Mouse (Mus musculus) lung, postnatal 36 days (tissue): ENCODE measurements around the gene Zfp874a.
"Not testable (repeated sequence)": the region's sequence is repeated elsewhere in the genome, so short reads cannot be mapped to it uniquely, and the experiment has no call there.

Experiments
- DNase-seq: peaks from one replicate; pipeline ENCODE4 v3.0.0; 2022; ENCODE audit warnings: mixed read lengths

Gene Zfp874a

GRCm38 (mm10) chr13:67451172-67452020, at the start of gene Zfp874a:
Zfp874a (minus strand) TSS chr13:67451624.
- peak; percentile 98 for DNase-seq

DNA sequence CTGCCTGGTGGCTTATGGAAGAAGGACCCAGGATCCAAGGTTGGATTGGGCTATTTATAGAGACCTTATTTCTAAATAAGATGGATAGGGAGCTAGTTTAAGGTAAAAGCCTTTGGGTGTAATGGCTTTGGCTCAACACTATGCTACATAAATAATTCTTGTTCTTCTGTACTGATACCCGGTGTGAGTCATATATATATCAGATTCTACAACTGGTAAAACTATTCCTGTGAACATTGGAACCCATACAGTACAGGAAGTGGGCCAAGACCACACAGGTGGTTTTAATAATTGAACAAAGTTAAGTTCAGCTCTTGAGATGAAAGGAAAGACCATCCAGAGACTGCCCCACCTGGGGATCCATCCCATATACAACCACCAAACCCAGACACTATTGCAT, 49.5 kb upstream of the Zfp874a start:
- DNase-seq = no peak

- DNase-seq = peak; percentile 95
Measured at GRCm38 (mm10) chr13:67500084-67500719, 48.8 kb upstream of the Zfp874a start, which contains the start of gene Zfp58. Zfp58 (minus strand) TSS chr13:67500555.

DNA sequence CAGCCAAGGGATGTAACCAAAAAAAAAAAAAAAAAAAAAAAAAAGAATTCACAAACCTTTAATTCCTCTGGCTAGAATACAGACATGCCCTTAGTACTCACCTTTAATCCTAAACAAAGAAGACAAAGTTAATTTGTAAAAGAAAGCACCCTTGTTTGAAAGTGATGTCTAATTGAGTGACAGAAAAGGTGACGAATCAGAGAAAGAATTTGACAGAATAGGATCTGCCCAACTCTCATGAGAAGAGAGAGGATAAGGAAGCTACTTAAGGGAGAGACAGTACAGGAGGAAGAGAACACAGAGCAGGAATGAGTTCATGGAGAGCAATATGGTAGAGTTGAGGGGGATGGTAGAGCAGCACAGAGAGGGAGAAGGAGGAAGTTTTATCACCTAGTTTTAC, 44.2 kb upstream of the Zfp874a start:
- DNase-seq = no peak

GRCm38 (mm10) chr13:67484424-67484811, 33.0 kb upstream of the Zfp874a start:
- DNase-seq = peak; percentile 26

DNA sequence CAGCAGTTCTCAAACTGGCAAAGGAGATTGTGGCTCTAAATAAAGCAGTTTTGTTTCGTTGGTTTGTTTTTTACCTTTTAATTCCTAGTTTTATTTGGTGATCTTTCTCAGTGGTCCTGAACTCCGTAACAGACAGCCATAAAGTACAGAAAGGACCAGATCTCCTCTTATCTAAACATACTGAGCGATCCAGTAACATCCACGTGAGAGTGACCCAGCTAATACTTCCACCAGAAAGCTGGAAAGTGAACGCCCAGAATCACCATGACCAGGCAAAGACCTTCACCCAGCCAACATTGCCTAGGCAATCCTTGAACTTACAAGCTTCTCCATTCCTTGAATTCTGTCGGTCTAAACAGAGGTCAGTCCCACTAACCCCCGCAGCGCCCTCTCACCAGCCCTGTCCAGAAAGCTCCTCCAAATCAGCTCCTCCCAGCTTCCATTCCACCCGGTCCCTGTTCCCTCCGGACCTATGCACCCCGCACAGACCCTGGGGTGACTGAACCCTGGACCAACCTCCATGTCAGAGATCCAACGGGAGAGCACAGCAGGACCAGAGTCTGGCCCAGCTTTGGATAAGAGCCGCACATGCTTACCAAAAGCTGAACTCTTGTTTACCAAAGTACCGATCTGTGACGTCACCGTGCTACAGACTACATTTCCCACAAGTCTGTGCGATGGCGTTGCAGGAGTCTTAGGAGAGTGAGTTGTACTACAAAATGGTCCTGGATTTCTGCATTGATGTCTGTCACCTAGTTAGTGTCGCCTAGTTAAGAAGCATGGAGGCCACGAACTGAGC, 32.4 kb upstream of the Zfp874a start, which contains the start of gene Zfp874b:
Zfp874b (minus strand) TSS at position 634 of the 799 bp plus-strand sequence.
- DNase-seq = peak; percentile 98

- no peak for DNase-seq
Measured at GRCm38 (mm10) chr13:67481528-67481927, 30.1 kb upstream of the Zfp874a start.

DNA sequence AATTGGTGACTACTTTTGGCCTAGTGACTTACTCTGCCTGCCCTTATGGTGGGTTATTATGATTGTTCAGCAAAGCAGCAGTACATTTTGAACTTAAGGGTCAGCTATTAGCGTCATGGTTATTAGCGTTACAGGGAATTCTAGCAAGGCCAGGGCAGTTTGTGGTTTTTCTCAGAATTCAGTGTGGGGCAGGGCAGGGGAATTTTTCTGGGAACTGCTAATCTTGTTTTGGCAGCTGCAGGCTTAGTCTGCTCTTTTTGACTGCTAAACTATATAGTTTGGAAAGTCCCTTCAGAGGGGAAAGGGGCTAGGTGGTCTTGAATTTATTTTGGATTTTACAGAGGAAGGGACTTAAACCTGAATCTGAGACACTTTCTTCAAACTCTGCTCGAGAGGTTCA, 17.9 kb upstream of the Zfp874a start:
- DNase-seq = no peak

DNA sequence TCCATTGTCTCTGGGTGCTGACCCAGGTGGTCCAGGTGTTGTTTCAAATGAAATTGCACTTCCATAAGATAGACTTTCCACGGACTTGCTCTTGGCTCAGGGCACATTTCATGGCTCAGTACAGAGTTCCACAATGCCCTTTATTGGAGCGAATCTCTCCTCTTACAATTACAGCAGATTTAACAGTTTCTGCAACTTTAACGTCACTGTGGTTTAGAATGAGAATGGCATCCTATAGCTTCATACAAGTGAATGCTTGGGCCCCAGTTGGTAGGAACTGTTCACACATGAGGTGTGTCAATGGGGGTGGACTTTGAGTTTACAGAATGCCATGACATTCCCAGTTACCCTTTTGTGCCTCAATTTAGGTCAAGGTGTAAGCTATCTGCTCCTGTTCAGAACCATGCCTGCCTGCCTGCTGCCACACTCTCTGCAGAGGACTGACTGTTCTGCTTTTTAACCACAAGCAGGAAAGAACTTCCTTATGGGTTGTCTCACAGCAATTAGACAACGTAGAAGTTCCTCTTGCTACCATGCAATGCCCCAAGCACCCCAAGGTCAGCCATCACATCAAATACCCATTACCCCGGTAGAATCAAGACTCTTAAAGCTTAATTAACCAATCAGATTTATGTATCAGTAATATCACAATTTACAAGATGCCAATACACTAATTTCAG, 12.2 kb upstream of the Zfp874a start:
- peak; percentile 21 for DNase-seq

DNA sequence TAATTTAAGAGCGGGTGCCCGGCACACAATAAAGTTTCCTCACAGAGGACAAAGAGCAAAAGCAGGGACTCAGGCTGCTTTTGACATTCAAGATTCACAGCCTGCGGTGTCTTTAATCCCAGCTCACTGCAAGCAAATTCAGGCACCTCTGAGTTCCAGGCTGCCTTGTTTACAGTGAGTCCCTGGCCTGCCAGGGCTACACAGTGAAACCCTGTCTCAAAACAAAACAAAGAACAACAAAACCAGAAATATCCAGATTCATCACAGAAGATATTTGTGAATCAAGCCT, 541 bp upstream of the Zfp874a start:
- DNase-seq = no peak

- DNase-seq = not testable (repeated sequence)
Measured at GRCm38 (mm10) chr13:67437095-67437494, 14.3 kb downstream of the Zfp874a start.

DNA sequence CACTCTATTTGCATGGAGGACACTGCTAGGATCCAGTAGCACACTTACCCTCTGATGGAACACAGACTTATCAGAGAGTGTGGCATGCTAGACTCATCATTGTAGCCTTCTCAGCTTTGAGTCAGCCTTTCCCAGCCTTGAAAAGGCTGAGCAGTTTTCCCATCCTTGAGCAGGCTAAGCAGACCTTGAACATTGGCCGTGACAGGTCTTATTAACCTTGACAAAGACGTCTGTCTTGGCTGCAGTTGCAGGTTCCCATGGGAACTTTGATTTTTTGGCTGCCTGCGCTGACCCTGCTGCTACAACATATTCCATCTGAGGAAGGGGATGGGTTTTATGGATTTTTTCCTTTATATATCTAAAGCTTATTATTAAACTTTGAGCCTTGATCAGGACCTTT, 23.3 kb downstream of the Zfp874a start:
- DNase-seq = no peak

- not testable (repeated sequence) for DNase-seq
Measured at GRCm38 (mm10) chr13:67425699-67426098, 25.7 kb downstream of the Zfp874a start.

- not testable (repeated sequence) for DNase-seq
Measured at GRCm38 (mm10) chr13:67422532-67422931, 28.9 kb downstream of the Zfp874a start.

GRCm38 (mm10) chr13:67421207-67421857, 30.1 kb downstream of the Zfp874a start, which contains the start of gene Zfp459:
Zfp459 (minus strand) TSS chr13:67421418.
- peak; percentile 75 for DNase-seq

DNA sequence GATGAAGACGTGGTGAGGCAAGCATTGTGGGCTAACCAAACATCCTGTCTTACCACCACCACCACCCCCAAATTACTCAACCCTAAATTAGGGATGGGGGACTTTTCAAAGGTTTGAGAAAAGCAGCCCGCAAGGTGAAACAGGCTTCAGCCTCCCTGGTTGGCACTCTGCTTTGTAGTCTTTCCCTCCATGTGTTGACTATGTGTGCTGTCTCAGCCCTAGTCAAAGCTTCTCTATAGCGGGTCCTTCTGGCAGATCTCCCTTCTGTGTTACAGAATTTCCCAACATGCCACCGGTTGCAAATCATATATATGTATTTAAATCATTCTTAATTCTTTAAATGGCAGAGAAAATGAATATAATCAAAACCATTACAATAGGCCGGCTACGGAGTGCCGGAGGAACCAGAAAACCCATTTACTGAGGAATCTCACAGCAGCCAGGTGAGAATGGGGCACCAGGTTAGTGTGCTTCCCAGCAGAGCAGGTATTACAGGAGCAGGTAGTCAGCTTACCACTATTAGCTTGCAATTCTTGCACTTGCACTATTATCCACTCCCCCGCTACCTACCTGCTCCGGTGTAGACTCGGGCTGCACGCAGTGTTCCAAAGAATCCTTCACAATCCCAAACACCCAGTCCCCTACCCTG, 30.7 kb downstream of the Zfp874a start:
- DNase-seq = no peak

DNA sequence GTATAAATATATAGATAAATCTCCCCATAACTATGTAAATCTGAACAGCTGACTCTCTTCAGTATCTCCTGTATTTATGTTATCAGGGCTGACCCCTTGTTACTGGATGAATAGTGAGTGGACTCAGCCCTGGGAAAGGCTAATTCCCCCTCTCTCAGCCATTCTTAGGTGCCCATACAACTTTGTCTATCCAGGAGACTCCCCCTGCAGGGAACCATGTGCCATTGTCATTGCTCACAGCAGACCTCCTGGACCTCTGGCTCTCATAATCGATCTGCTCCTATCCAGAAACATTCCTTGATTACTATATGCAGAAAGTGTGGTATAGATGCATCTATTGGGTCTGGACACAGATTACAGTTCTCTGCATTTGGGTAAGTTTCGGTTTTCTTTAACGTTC, 34.6 kb downstream of the Zfp874a start:
- DNase-seq = no peak

- DNase-seq = no peak
Measured at GRCm38 (mm10) chr13:67415759-67416158, 35.7 kb downstream of the Zfp874a start.

DNA sequence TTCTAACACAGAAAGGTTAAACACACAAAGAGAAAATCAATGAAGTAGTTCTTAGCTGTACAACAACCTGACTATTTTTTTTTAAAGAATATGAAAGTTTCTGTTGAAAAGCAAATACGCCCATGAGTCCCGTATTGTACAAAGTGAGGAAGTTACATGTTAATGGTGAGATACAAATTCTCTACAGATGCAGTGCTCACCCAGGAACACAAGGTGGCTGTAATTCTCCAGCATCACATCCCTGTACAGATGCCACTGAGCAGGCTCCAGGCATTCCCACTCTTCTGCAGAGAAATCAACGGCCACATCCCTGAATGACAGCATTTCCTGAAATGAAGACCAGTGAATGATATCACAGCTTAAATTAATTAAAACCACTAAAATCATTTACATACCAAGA, 37.8 kb downstream of the Zfp874a start:
- DNase-seq = not testable (repeated sequence)

- peak; percentile 90 for DNase-seq
Measured at GRCm38 (mm10) chr13:67399183-67399903, 52.1 kb downstream of the Zfp874a start, which contains the start of gene Zfp429. Zfp429 (minus strand) TSS chr13:67399819.

GRCm38 (mm10) chr13:67376255-67376654, 75.2 kb downstream of the Zfp874a start:
- DNase-seq = not testable (repeated sequence)
